Mouse (Mus musculus) heart, postnatal 0 days (tissue): ENCODE measurements around the gene Tmem136. TPM values are rescaled to one million over a fixed set of nuclear protein-coding genes. Genes with fewer than 3 reads are reported as not detected.

Experiments used
- ATAC-seq: fragments of 200-750 bp; cut with Nextera tagmentation; 2 replicates; pipeline ENCODE4 v1.8.0; 2017; ENCODE audit warnings: low read depth, moderate number of reproducible peaks, moderate library complexity; ENCODE audit not compliant: insufficient read depth
- DNase-seq: peaks from one replicate; pipeline ENCODE4 v3.0.0-alpha.2; 2016; ENCODE audit warnings: low spot score
- H3K27ac ChIP-seq: fragments of 300-500 bp; sonication (generic); 2 replicates; pipeline ENCODE4 v1.5.1; 2014; ENCODE audit warnings: low read depth, mild to moderate bottlenecking
- H3K27me3 ChIP-seq: fragments of 300-500 bp; sonication (generic); 2 replicates; pipeline ENCODE4 v1.6.1; 2014; ENCODE audit warnings: low read length, mixed read lengths; ENCODE audit not compliant: control insufficient read depth, insufficient read depth
- H3K36me3 ChIP-seq: fragments of 300-500 bp; sonication (generic); replicated peaks from 2 replicates; pipeline ENCODE4 v1.6.1; 2014; ENCODE audit warnings: low read length, mixed read lengths; ENCODE audit not compliant: control insufficient read depth, insufficient read depth
- H3K4me1 ChIP-seq: fragments of 300-500 bp; sonication (generic); 2 replicates; pipeline ENCODE4 v1.6.1; 2014; ENCODE audit warnings: antibody characterized with exemption; ENCODE audit not compliant: control insufficient read depth, insufficient read depth
- H3K4me2 ChIP-seq: fragments of 300-500 bp; sonication (generic); 2 replicates; pipeline ENCODE4 v1.6.1; 2014; ENCODE audit warnings: low read depth, mild to moderate bottlenecking, low read length, moderate library complexity
- H3K4me3 ChIP-seq: fragments of 300-500 bp; sonication (generic); 2 replicates; pipeline ENCODE4 v1.5.1; 2014; ENCODE audit warnings: low read depth, low read length
- H3K9ac ChIP-seq: fragments of 300-500 bp; sonication (generic); replicated peaks from 2 replicates; pipeline ENCODE4 v1.6.1; 2014; ENCODE audit warnings: low read depth, low read length, mixed read lengths
- H3K9me3 ChIP-seq: fragments of 300-500 bp; sonication (generic); replicated peaks from 2 replicates; pipeline ENCODE4 v1.6.1; 2016; ENCODE audit warnings: low read length; ENCODE audit not compliant: control insufficient read depth
- CTCF ChIP-seq: IDR thresholded peaks from 2 replicates; pipeline ENCODE4 v1.5.1; 2016; ENCODE audit warnings: antibody characterized with exemption, control low read depth, low read depth
- EP300 ChIP-seq: IDR thresholded peaks from 2 replicates; pipeline ENCODE4 v1.6.1; 2016; ENCODE audit warnings: antibody characterized with exemption, low read depth
- WGBS: fragments of 180-500 bp; shearing (Covaris S2); extraction: QIAGEN DNeasy Blood & Tissue Kit; methylation state at CpG from one replicate; pipeline ENCODE4 v1.1.7; 2014; 5-methylcytosine and 5-hydroxymethylcytosine counted together
- polyA plus RNA-seq: library from polyadenylated mRNA; unstranded; fragments of >200 nt; fragmentation: Nextera tagmentation; extraction: Ambion mirVana; gene quantifications from 2 replicates; pipeline ENCODE4 v1.2.1, GENCODE M21; 2015
- total RNA-seq: library from RNA; depleted of rRNA; stranded (reverse); fragments of >200 nt; gene quantifications from 2 replicates; pipeline ENCODE4 v1.2.3, GENCODE M21; 2014; ENCODE audit warnings: low replicate concordance

The Tmem136 gene
- total and polyA plus RNA-seq, 2 experiments from 2014 or later: 5.5 to 8.0 TPM

- TF ChIP-seq CTCF (no peak), EP300 (no peak)
- ATAC-seq: no peak
Observed at GRCm38 (mm10) chr9:43108081-43108480, 8.3 kb downstream of the Tmem136 start.

GRCm38 (mm10) chr9:43107555-43107954 is 8.8 kb downstream of the Tmem136 start:
- peak overlapping the region; percentile 82 for H3K4me2 ChIP-seq
- H3K4me3 ChIP-seq: 0 out of 2 replicates have a peak overlapping the region, but pooled peaks have one; percentile 92
- WGBS: 32% methylated on average over 5 of the region's 5 CpGs
- no peaks in the 10 kb centered on the region for H3K27me3 ChIP-seq
- DNase-seq: no peak
- peak overlapping the region; percentile 97 for H3K27ac ChIP-seq
- peak overlapping the region; percentile 9; the same call in 1 of the 2 replicates for H3K9ac ChIP-seq
- ATAC-seq: no peak
- H3K36me3 ChIP-seq: peaks cover 9% of the 10 kb centered on the region
- no peaks in the 10 kb centered on the region for H3K9me3 ChIP-seq
- peaks cover 15% of the 10 kb centered on the region for H3K4me1 ChIP-seq
- TF ChIP-seq CTCF: no peak
- no peak for TF ChIP-seq EP300

More at GRCm38 (mm10) chr9:43108081-43108480, 8.3 kb downstream of the Tmem136 start:
- Histone ChIP-seq H3K4me3 (no peak overlapping the region), H3K27me3 (no peaks in the 10 kb centered on the region), H3K27ac (peak overlapping the region; percentile 97), H3K9ac (no peak overlapping the region), H3K4me2 (no peak overlapping the region), H3K9me3 (no peaks in the 10 kb centered on the region), H3K36me3 (peaks cover 9% of the 10 kb centered on the region), H3K4me1 (peaks cover 10% of the 10 kb centered on the region)
- WGBS: 74% methylated on average over 1 of the region's 1 CpGs
- no peak for DNase-seq

DNA sequence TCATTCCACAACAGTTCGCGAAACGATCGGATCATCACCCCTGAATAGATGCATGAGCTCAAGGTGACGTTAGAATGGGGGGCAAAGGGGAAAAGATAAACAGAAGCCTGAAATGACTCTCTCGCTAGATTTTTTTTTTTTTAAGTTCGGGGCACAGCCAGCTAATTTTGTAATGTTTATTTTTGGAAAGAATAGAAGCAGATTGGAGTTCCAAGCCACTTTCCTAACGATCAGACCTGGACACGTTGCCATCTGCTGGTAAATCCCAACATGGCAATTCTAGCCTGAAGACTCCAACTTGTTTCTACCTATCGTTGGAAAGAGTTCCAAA is 9.2 kb downstream of the Tmem136 start, which contains the start of gene Arhgef12:
Gene Arhgef12, minus strand, starts transcription at position 53 of the 331 bp plus-strand sequence.
- peaks cover 9% of the 10 kb centered on the region for H3K36me3 ChIP-seq
- H3K4me3 ChIP-seq: peak within 1 kb of the TSS; percentile 92
- peak; percentile 91 for DNase-seq
- no peaks in the 10 kb centered on the region for H3K9me3 ChIP-seq
- WGBS: 4% methylated on average over 10 of the region's 10 CpGs
- no peaks in the 10 kb centered on the region for H3K27me3 ChIP-seq
- H3K4me1 ChIP-seq: peaks cover 19% of the 10 kb centered on the region
- TF ChIP-seq EP300 (peak; percentile 69), CTCF (peak; percentile 81)
- H3K4me2 ChIP-seq: peak within 1 kb of the TSS; percentile 82
- H3K27ac ChIP-seq: peak within 1 kb of the TSS; percentile 97
- peak; percentile 25; the same call in 1 of the 2 replicates for ATAC-seq
- peak within 1 kb of the TSS; percentile 95 for H3K9ac ChIP-seq

DNA sequence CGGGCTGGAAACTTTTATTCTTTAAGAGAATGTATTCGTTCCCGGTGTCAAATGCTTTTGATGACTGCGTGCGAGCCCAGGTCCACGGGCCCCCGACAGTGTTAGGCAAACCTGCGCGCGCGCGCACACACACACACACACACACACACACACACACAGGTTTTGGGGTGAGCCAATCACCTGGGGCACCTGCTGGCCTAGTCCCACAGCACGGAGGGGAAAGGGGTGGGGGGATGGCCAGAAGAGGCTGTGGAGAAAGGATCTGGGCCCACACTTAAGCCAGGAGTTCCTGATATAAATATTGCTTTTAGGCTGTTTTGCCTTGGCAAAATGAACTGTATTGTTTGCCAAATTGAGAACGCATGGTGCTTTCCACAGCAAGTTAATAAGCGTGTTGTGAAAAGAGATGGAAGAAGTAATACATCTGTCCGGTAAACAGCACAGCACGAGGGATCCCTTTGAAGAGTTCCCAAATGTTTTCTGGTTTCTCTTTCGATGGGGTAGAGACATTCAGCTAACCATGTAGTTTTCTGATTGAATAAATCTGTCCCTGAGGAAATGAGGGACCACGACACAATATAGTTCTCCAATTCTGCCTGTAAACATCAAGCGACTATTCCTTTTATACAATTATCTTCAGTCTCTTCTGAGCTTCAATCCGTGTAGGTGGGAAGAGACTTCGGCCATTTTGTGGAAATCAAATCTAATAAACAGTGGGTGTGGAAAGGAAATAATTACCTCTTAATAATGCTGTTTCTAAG is 9.8 kb downstream of the Tmem136 start:
- Histone ChIP-seq H3K36me3 (peaks cover 6% of the 10 kb centered on the region), H3K27me3 (no peaks in the 10 kb centered on the region), H3K27ac (peak overlapping the region; percentile 97), H3K4me1 (peaks cover 24% of the 10 kb centered on the region), H3K4me2 (peak overlapping the region; percentile 82), H3K9me3 (no peaks in the 10 kb centered on the region), H3K9ac (peak overlapping the region; percentile 95), H3K4me3 (peak overlapping the region; percentile 92)
- 9% methylated on average over 22 of the region's 22 CpGs for WGBS
- TF ChIP-seq CTCF (no peak), EP300 (no peak)
- ATAC-seq: peak; percentile 21
- DNase-seq: no peak

GRCm38 (mm10) chr9:43105664-43106361 is 10.6 kb downstream of the Tmem136 start:
- WGBS: under 1% methylated on average over 59 of the region's 91 CpGs
- peak; percentile 77 for ATAC-seq
- no peaks in the 10 kb centered on the region for H3K36me3 ChIP-seq

More at GRCm38 (mm10) chr9:43105664-43106361, 10.6 kb downstream of the Tmem136 start:
- Histone ChIP-seq H3K9me3 (no peaks in the 10 kb centered on the region), H3K9ac (peak overlapping the region; percentile 95), H3K27ac (peak overlapping the region; percentile 97), H3K27me3 (no peaks in the 10 kb centered on the region), H3K4me1 (peaks cover 27% of the 10 kb centered on the region), H3K4me3 (peak overlapping the region; percentile 92), H3K4me2 (peak overlapping the region; percentile 82)
- peak; percentile 61 for TF ChIP-seq EP300
- TF ChIP-seq CTCF: no peak
- DNase-seq: peak; percentile 95
